Mouse (Mus musculus): ENCODE measurements around the gene Mdga2.

- no peak for TF ChIP-seq MAFK (IDR thresholded peaks at IDR 0.05; ENCODE audit: insufficient read depth, low read depth, low read length)
- TF ChIP-seq ZC3H11A (IDR thresholded peaks at IDR 0.05; ENCODE audit: borderline replicate concordance, low read depth, low read length) = no peak
- TF ChIP-seq HCFC1 (IDR thresholded peaks at IDR 0.05; ENCODE audit: borderline replicate concordance, insufficient read depth, low read length) = no peak
Measured at GRCm38 (mm10) chr12:67056621-67057020, 165.7 kb downstream of the Mdga2 start.

All from ES-E14 (cell line).